Mouse (Mus musculus): ENCODE measurements at regions not wholly inside any gene's neighbourhood (a gene's known extent, or its start where the extent isn't known, plus 50 kb on each side); places are given as distances from the start of the nearest gene placed in this dataset.

DNA sequence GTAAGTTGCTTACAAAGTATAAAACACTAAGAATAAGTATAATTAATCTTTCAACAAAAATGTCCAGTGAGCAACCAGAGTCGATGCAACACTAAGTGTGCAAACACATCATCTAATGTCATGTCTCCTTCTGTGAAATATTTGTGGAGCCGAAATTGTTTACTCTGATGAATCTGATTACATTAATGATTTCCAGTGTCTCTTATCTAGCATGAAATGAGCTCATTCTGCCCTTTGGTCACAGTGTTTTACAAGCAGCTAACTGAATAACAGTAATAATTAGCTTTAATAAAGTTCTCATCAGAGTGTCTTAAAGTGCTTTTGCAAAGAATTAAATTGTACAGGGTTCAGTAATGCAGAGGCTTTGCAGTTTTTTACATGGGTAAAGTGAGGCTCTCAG lies 929.9 kb upstream of the Adgrl2 start:
- H3K4me3 ChIP-seq (ENCODE audit: insufficient read depth, low read depth, low read length): no peak overlapping the region
- no peaks in the 10 kb centered on the region for H3K27me3 ChIP-seq (ENCODE audit: control insufficient read depth, insufficient read depth, low read length)
- peak; percentile 95 for DNase-seq (ENCODE audit: extremely low read depth, low read depth, low spot score)
- TF ChIP-seq POLR2A (IDR thresholded peaks at IDR 0.05; ENCODE audit: extremely low read depth, insufficient read depth, low read length) (no peak), CTCF (IDR thresholded peaks at IDR 0.05; ENCODE audit: low read depth, low read length) (no peak)
- H3K9ac ChIP-seq (ENCODE audit: low read depth, low read length): no peak overlapping the region
- no peaks in the 10 kb centered on the region for H3K36me3 ChIP-seq (ENCODE audit: control insufficient read depth, insufficient read depth, low read length)
- no peak overlapping the region for H3K27ac ChIP-seq (replicated peaks; ENCODE audit: insufficient read depth, low read depth, low read length)
- WGBS: 18% methylated on average over 2 of the region's 2 CpGs
- H3K79me2 ChIP-seq (ENCODE audit: control insufficient read depth, insufficient read depth, low read length): no peaks in the 10 kb centered on the region
- peaks cover 4% of the 10 kb centered on the region; the same call in 1 of the 2 replicates for H3K4me1 ChIP-seq (ENCODE audit: control insufficient read depth, insufficient read depth, low read length)

GRCm38 (mm10) chr3:149918201-149918600 lies 927.8 kb upstream of the Adgrl2 start:
- 86% methylated on average over 5 of the region's 5 CpGs for WGBS
- Histone ChIP-seq H3K9ac (ENCODE audit: low read depth, low read length) (no peak overlapping the region), H3K27me3 (ENCODE audit: control insufficient read depth, insufficient read depth, low read length) (no peaks in the 10 kb centered on the region), H3K4me1 (ENCODE audit: control insufficient read depth, insufficient read depth, low read length) (peaks cover 4% of the 10 kb centered on the region; the same call in 1 of the 2 replicates), H3K27ac (replicated peaks; ENCODE audit: insufficient read depth, low read depth, low read length) (no peak overlapping the region), H3K79me2 (ENCODE audit: control insufficient read depth, insufficient read depth, low read length) (no peaks in the 10 kb centered on the region), H3K36me3 (ENCODE audit: control insufficient read depth, insufficient read depth, low read length) (no peaks in the 10 kb centered on the region), H3K4me3 (ENCODE audit: insufficient read depth, low read depth, low read length) (no peak overlapping the region)
- no peak for DNase-seq (ENCODE audit: extremely low read depth, low read depth, low spot score)
- TF ChIP-seq CTCF (IDR thresholded peaks at IDR 0.05; ENCODE audit: low read depth, low read length): no peak
- no peak for TF ChIP-seq POLR2A (IDR thresholded peaks at IDR 0.05; ENCODE audit: extremely low read depth, insufficient read depth, low read length)

DNA sequence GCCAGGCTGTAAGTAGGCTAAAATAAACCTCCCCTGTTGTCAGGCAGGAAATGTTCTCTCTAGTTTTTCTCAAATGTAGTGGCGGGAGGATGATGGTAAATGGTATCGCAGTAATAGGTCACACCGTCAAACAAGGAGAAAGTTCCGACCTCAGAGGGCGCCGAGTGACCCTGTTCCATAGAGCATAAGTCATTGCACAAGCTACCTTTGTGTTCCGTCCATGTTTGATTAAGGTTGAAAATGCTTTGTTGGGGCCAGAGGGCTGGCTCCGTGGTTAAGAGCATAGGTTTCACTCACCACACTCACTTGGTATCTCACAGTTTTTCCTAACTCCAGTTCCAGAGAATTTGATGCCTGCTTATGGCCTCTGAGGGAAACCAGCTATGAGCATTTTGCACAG lies 920.4 kb upstream of the Adgrl2 start:
- Histone ChIP-seq H3K36me3 (ENCODE audit: control insufficient read depth, insufficient read depth, low read length) (no peaks in the 10 kb centered on the region), H3K9ac (ENCODE audit: low read depth, low read length) (no peak overlapping the region), H3K79me2 (ENCODE audit: control insufficient read depth, insufficient read depth, low read length) (no peaks in the 10 kb centered on the region), H3K4me1 (ENCODE audit: control insufficient read depth, insufficient read depth, low read length) (no peaks in the 10 kb centered on the region), H3K27ac (replicated peaks; ENCODE audit: insufficient read depth, low read depth, low read length) (no peak overlapping the region), H3K27me3 (ENCODE audit: control insufficient read depth, insufficient read depth, low read length) (no peaks in the 10 kb centered on the region), H3K4me3 (ENCODE audit: insufficient read depth, low read depth, low read length) (no peak overlapping the region)
- WGBS: 43% methylated on average over 8 of the region's 8 CpGs
- DNase-seq (ENCODE audit: extremely low read depth, low read depth, low spot score): peak; percentile 91
- TF ChIP-seq CTCF (IDR thresholded peaks at IDR 0.05; ENCODE audit: low read depth, low read length): no peak
- no peak for TF ChIP-seq POLR2A (IDR thresholded peaks at IDR 0.05; ENCODE audit: extremely low read depth, insufficient read depth, low read length)

GRCm38 (mm10) chr3:149901783-149902182 lies 911.4 kb upstream of the Adgrl2 start:
- H3K9ac ChIP-seq (ENCODE audit: low read depth, low read length): no peak overlapping the region
- no peak overlapping the region for H3K27ac ChIP-seq (replicated peaks; ENCODE audit: insufficient read depth, low read depth, low read length)
- H3K27me3 ChIP-seq (ENCODE audit: control insufficient read depth, insufficient read depth, low read length): no peaks in the 10 kb centered on the region
- no peaks in the 10 kb centered on the region for H3K36me3 ChIP-seq (ENCODE audit: control insufficient read depth, insufficient read depth, low read length)
- no peaks in the 10 kb centered on the region for H3K4me1 ChIP-seq (ENCODE audit: control insufficient read depth, insufficient read depth, low read length)
- no peaks in the 10 kb centered on the region for H3K79me2 ChIP-seq (ENCODE audit: control insufficient read depth, insufficient read depth, low read length)
- TF ChIP-seq POLR2A (IDR thresholded peaks at IDR 0.05; ENCODE audit: extremely low read depth, insufficient read depth, low read length): no peak
- no peak for TF ChIP-seq CTCF (IDR thresholded peaks at IDR 0.05; ENCODE audit: low read depth, low read length)
- H3K4me3 ChIP-seq (ENCODE audit: insufficient read depth, low read depth, low read length): no peak overlapping the region
- DNase-seq (ENCODE audit: extremely low read depth, low read depth, low spot score): no peak
- 82% methylated on average over 5 of the region's 5 CpGs for WGBS

DNA sequence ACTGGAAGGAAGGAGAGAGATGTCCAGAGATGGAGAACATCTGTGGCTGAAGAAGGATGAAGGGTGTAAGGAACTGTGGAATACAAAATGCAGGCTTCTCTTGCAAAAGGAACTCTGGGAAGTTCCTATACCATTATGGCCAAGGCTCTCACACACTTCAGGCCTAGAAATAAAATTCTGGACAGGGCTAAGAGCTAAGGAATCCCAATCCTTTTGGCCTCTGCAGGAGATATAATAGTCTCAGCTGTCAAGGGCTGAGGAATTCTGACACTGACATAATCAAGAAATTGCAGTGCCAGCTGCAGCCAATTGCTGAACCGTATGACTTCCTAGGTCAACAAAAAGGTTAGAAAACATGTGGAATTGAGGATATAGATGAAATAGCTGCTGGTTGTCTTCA lies 886.2 kb upstream of the Adgrl2 start:
- Histone ChIP-seq H3K4me3 (ENCODE audit: insufficient read depth, low read depth, low read length) (no peak overlapping the region), H3K36me3 (ENCODE audit: control insufficient read depth, insufficient read depth, low read length) (no peaks in the 10 kb centered on the region), H3K4me1 (ENCODE audit: control insufficient read depth, insufficient read depth, low read length) (no peaks in the 10 kb centered on the region; the same call in 1 of the 2 replicates), H3K27ac (replicated peaks; ENCODE audit: insufficient read depth, low read depth, low read length) (no peak overlapping the region), H3K9ac (ENCODE audit: low read depth, low read length) (no peak overlapping the region), H3K79me2 (ENCODE audit: control insufficient read depth, insufficient read depth, low read length) (no peaks in the 10 kb centered on the region), H3K27me3 (ENCODE audit: control insufficient read depth, insufficient read depth, low read length) (no peaks in the 10 kb centered on the region)
- DNase-seq (ENCODE audit: extremely low read depth, low read depth, low spot score): no peak
- TF ChIP-seq CTCF (IDR thresholded peaks at IDR 0.05; ENCODE audit: low read depth, low read length) (no peak), POLR2A (IDR thresholded peaks at IDR 0.05; ENCODE audit: extremely low read depth, insufficient read depth, low read length) (no peak)
- 71% methylated on average over 1 of the region's 1 CpGs for WGBS

GRCm38 (mm10) chr3:149865945-149866344 lies 875.6 kb upstream of the Adgrl2 start:
- no peaks in the 10 kb centered on the region for H3K79me2 ChIP-seq (ENCODE audit: control insufficient read depth, insufficient read depth, low read length)
- no peaks in the 10 kb centered on the region for H3K27me3 ChIP-seq (ENCODE audit: control insufficient read depth, insufficient read depth, low read length)
- WGBS: 41% methylated on average over 2 of the region's 2 CpGs
- no peak for TF ChIP-seq POLR2A (IDR thresholded peaks at IDR 0.05; ENCODE audit: extremely low read depth, insufficient read depth, low read length)
- TF ChIP-seq CTCF (IDR thresholded peaks at IDR 0.05; ENCODE audit: low read depth, low read length): no peak
- no peak overlapping the region for H3K27ac ChIP-seq (replicated peaks; ENCODE audit: insufficient read depth, low read depth, low read length)
- no peak overlapping the region for H3K4me3 ChIP-seq (ENCODE audit: insufficient read depth, low read depth, low read length)
- H3K4me1 ChIP-seq (ENCODE audit: control insufficient read depth, insufficient read depth, low read length): no peaks in the 10 kb centered on the region
- DNase-seq (ENCODE audit: extremely low read depth, low read depth, low spot score): peak; percentile 35
- H3K9ac ChIP-seq (ENCODE audit: low read depth, low read length): no peak overlapping the region
- H3K36me3 ChIP-seq (ENCODE audit: control insufficient read depth, insufficient read depth, low read length): no peaks in the 10 kb centered on the region
